18 mouse cellular contexts compared by ENCODE assay signal in the genomic region with DNA sequence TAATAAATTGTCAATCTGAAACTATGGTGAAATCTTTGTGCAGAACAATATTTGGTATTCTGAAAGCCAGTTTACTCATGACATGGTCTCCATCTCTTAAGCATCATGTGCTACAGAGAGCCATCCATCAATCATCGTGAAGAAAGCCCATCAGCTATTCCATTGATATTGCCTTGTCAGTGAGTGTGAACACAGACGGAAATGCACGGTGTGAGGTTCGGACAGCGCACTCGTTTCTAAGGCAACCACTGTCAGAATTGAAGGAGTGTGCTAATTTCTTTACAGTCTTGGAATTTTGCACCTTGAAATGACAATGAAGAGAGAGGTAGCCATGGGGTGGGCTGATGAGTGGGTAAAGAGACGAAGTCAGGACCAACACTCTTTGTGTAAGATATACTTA. TPM values are rescaled to one million over a fixed set of nuclear protein-coding genes. Genes with fewer than 3 reads are reported as not detected.
"Had no signal": no experiment of that assay in that cellular context is flagged by ENCODE, and none has a peak within 500 bp of the region (broad histone marks: within the 10 kb centered on the region; RNA-seq: fewer than 3 reads in every experiment).

No protein-coding gene starts in this region.

- H3K4me3 ChIP-seq: layer of hippocampus, adult 2 months; limb, embryonic 13.5 days; neural tube, embryonic 13.5 days had no signal

- H3K4me2 ChIP-seq: limb, embryonic 13.5 days; neural tube, embryonic 13.5 days had no signal

- H3K9ac ChIP-seq: limb, embryonic 13.5 days; liver, embryonic 14.5 days; neural tube, embryonic 13.5 days had no signal

- H3K9me3 ChIP-seq: limb, embryonic 13.5 days; neural tube, embryonic 13.5 days had no signal

- H3K4me1 ChIP-seq: limb, embryonic 13.5 days; neural tube, embryonic 13.5 days had no signal

- H3K27me3 ChIP-seq: limb, embryonic 13.5 days; neural tube, embryonic 13.5 days had no signal

- DNase-seq: kidney, adult 9 months; kidney, postnatal 10 days; kidney, postnatal 4 days; left cerebral cortex, postnatal 4 days; lung, adult 18-20 months; retina, postnatal 1 day; right cerebral cortex, postnatal 4 days; spleen, adult 18-20 months; thymus, adult 18-20 months; thymus, postnatal 14 days had no signal

- H3K36me3 ChIP-seq: limb, embryonic 13.5 days; neural tube, embryonic 13.5 days had no signal

- H3K27ac ChIP-seq: layer of hippocampus, adult 2 months; limb, embryonic 13.5 days; liver, embryonic 14.5 days; neural tube, embryonic 13.5 days had no signal

RNA-seq across cellular contexts. Expression of a gene that starts 38.0 kb away (rescaled TPM):
- total RNA-seq: layer of hippocampus, adult 2 months; layer of hippocampus, postnatal 10 days; left cerebral cortex, postnatal 4 days; liver, adult 2 months had no signal
- polyA plus RNA-seq: limb, embryonic 13.5 days; liver, adult 2 months; liver, embryonic 14.5 days; lung, embryonic 16.5 days; neural tube, embryonic 13.5 days; stomach, embryonic 14.5 days had no signal
